Mouse (Mus musculus): ENCODE data around the gene Gpr88.

DNA sequence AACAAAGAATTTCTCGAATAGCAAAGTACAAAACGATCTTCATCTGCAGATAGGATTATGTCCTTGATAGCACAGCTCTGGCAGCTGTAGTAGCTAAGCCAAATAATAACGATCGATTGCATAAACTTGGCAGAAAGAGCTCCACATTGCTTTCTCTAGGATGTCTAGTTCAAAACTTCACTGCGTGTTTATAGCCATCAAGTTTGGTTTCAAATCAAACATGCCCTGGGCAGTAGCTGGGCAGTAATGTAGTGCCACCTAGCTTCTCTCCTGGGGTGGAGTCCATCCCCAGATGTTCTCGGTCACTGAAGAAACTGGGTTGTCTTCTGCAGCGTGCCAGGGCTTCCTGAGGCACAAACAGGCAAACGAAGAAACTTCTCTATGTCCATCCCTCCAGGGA, 44.1 kb downstream of the Gpr88 start:
- TF ChIP-seq CTCF (IDR thresholded peaks at IDR 0.05) (peak; percentile 42), EP300 (IDR thresholded peaks at IDR 0.05) (no peak)
